Comparison of ENCODE assay signal across 8 mouse cellular contexts in genomic region chr12:89106029-89106733, GRCm38 (mm10).
DNase-seq lines count a peak whose midpoint lies in the region; ATAC-seq and TF ChIP-seq lines count a peak whose summit lies in the region.

No protein-coding gene starts in this region.

- WGBS in forebrain, embryonic 13.5 days: 12% methylated on average over 9 of the region's 9 CpGs
- 8% methylated on average over 9 of the region's 9 CpGs for WGBS in hindbrain, embryonic 14.5 days
- 13% methylated on average over 9 of the region's 9 CpGs for WGBS in lung, postnatal 0 days

- DNase-seq in ES-E14 (ENCODE audit: low read depth, low spot score): peak; percentile 43
- DNase-seq in c-Kit-positive CD71-positive TER-119-positive erythroid progenitor cells, embryonic 14.5 days (ENCODE audit: low spot score): peak; percentile 1
- peak; percentile 90 for DNase-seq in hindbrain, embryonic 14.5 days (ENCODE audit: low spot score)
- peak; percentile 70 to 85 for DNase-seq in layer of hippocampus, postnatal 25 days (ENCODE audit: extremely low spot score in 1 of 2, low spot score in 1 of 2)
- peak; percentile 46 for DNase-seq in lung, postnatal 0 days (ENCODE audit: low spot score)
- peak; percentile 86 for DNase-seq in right cerebral cortex, adult 18-20 months
- no peak for DNase-seq in thymus, postnatal 25 days

- peak; percentile 82 for TF ChIP-seq CTCF in lung, postnatal 0 days (IDR thresholded peaks at IDR 0.05)

- H3K4me3 ChIP-seq in ES-E14 (ENCODE audit: insufficient read depth in 1 of 2, low read depth in 1 of 2, low read length in 2 of 2, poor library complexity in 1 of 2, severe bottlenecking in 1 of 2): no peak overlapping the region
- H3K4me3 ChIP-seq in forebrain, embryonic 13.5 days: no peak overlapping the region
- H3K4me3 ChIP-seq in hindbrain, embryonic 14.5 days (replicated peaks; ENCODE audit: low read length): no peak overlapping the region
- no peak overlapping the region for H3K4me3 ChIP-seq in lung, postnatal 0 days (ENCODE audit: low read depth, low read length)

- no peak for TF ChIP-seq EP300 in lung, postnatal 0 days (IDR thresholded peaks at IDR 0.05)

- H3K4me1 ChIP-seq in ES-E14 (ENCODE audit: control insufficient read depth in 2 of 2, insufficient read depth in 2 of 2, low read length in 2 of 2, poor library complexity in 1 of 2): no peaks in the 10 kb centered on the region
- peaks cover 16% of the 10 kb centered on the region for H3K4me1 ChIP-seq in forebrain, embryonic 13.5 days
- H3K4me1 ChIP-seq in hindbrain, embryonic 14.5 days (replicated peaks; ENCODE audit: control insufficient read depth, insufficient read depth, low read length): 0 out of 2 replicates have a peak, but pooled peaks cover 12% of the 10 kb centered on the region
- no peaks in the 10 kb centered on the region for H3K4me1 ChIP-seq in lung, postnatal 0 days (ENCODE audit: insufficient read depth, low read depth, low read length)

- no peak overlapping the region for H3K27ac ChIP-seq in ES-E14 (ENCODE audit: insufficient read depth, low read depth, low read length, poor library complexity, severe bottlenecking)
- peak overlapping the region; percentile 16; the same call in 1 of the 2 replicates for H3K27ac ChIP-seq in forebrain, embryonic 13.5 days
- H3K27ac ChIP-seq in hindbrain, embryonic 14.5 days: peak overlapping the region; percentile 58
- H3K27ac ChIP-seq in lung, postnatal 0 days (ENCODE audit: low read length): no peak overlapping the region

- no peaks in the 10 kb centered on the region for H3K9me3 ChIP-seq in ES-E14 (ENCODE audit: control insufficient read depth, insufficient read depth, low read depth, low read length)
- no peaks in the 10 kb centered on the region for H3K9me3 ChIP-seq in forebrain, embryonic 13.5 days (replicated peaks)
- no peaks in the 10 kb centered on the region for H3K9me3 ChIP-seq in hindbrain, embryonic 14.5 days (ENCODE audit: control insufficient read depth, low read length)
- H3K9me3 ChIP-seq in lung, postnatal 0 days (ENCODE audit: low read length): no peaks in the 10 kb centered on the region

- peak overlapping the region; percentile 40; the same call in 1 of the 2 replicates for H3K4me2 ChIP-seq in forebrain, embryonic 13.5 days
- peak overlapping the region; percentile 42 for H3K4me2 ChIP-seq in hindbrain, embryonic 14.5 days (replicated peaks)
- 0 out of 2 replicates have a peak overlapping the region, but pooled peaks have one; percentile 20 for H3K4me2 ChIP-seq in lung, postnatal 0 days (replicated peaks; ENCODE audit: low read depth, low read length)

- H3K36me3 ChIP-seq in ES-E14 (ENCODE audit: control insufficient read depth, insufficient read depth, low read length, poor library complexity, severe bottlenecking): no peaks in the 10 kb centered on the region
- no peaks in the 10 kb centered on the region for H3K36me3 ChIP-seq in forebrain, embryonic 13.5 days (ENCODE audit: poor library complexity, severe bottlenecking)
- no peaks in the 10 kb centered on the region for H3K36me3 ChIP-seq in hindbrain, embryonic 14.5 days (replicated peaks; ENCODE audit: control insufficient read depth, insufficient read depth)
- no peaks in the 10 kb centered on the region for H3K36me3 ChIP-seq in lung, postnatal 0 days (ENCODE audit: insufficient read depth, low read length)

- ATAC-seq in forebrain, embryonic 13.5 days: peak; percentile 93
- peak; percentile 96 for ATAC-seq in hindbrain, embryonic 14.5 days (ENCODE audit: low FRiP score)
- ATAC-seq in lung, postnatal 0 days: peak; percentile 66

- no peak overlapping the region for H3K9ac ChIP-seq in ES-E14 (ENCODE audit: insufficient read depth, low read depth, low read length, poor library complexity, severe bottlenecking)
- H3K9ac ChIP-seq in forebrain, embryonic 13.5 days: no peak overlapping the region
- H3K9ac ChIP-seq in hindbrain, embryonic 14.5 days: peak overlapping the region; percentile 24; the same call in 1 of the 2 replicates
- no peak overlapping the region for H3K9ac ChIP-seq in lung, postnatal 0 days (replicated peaks; ENCODE audit: low read depth)

- no peaks in the 10 kb centered on the region for H3K27me3 ChIP-seq in forebrain, embryonic 13.5 days
- no peaks in the 10 kb centered on the region for H3K27me3 ChIP-seq in hindbrain, embryonic 14.5 days (ENCODE audit: control insufficient read depth, insufficient read depth, low read length)
- no peaks in the 10 kb centered on the region for H3K27me3 ChIP-seq in lung, postnatal 0 days (replicated peaks; ENCODE audit: insufficient read depth, low read length)

- in situ Hi-C loops in ES-E14 (cut with MboI; ENCODE audit: low sequenced_read_pairs in 2 of 2, unreplicated experiment in 2 of 2): no loop called here

TF ChIP-seq in ES-E14, 5 proteins besides CTCF, POLR2A, EP300 and RAD21:
- TF ChIP-seq ZNF384 (IDR thresholded peaks at IDR 0.05; ENCODE audit: low read depth, low read length) (no peak), ZC3H11A (IDR thresholded peaks at IDR 0.05; ENCODE audit: borderline replicate concordance, low read depth, low read length) (peak; percentile 80; the same call in 1 of the 2 replicates), HCFC1 (IDR thresholded peaks at IDR 0.05; ENCODE audit: borderline replicate concordance, insufficient read depth, low read length) (no peak)

Comparison
In these comparisons a context has a peak if more than half of its experiments do, and no peak if none do; other contexts are left out.
1. H3K27ac ChIP-seq: peak in forebrain, embryonic 13.5 days (single experiment) and hindbrain, embryonic 14.5 days (single experiment); none in ES-E14 (single experiment) and lung, postnatal 0 days (single experiment).
2. Peak in every context shown above with its lines, with median percentiles within 50 percentile points of each other: ATAC-seq and H3K4me2 ChIP-seq.